Mouse (Mus musculus): ENCODE measurements around the gene Hnrnpl.

Hnrnpl gene

GRCm38 (mm10) chr7:28812949-28813348, 4.6 kb downstream of the Hnrnpl start:
- H3K36me3 ChIP-seq (ENCODE audit: control insufficient read depth, insufficient read depth, low read length, poor library complexity, severe bottlenecking) = peaks cover 20% of the 10 kb centered on the region
- no peaks in the 10 kb centered on the region for H3K27me3 ChIP-seq (ENCODE audit: control insufficient read depth, insufficient read depth, low read length, poor library complexity, severe bottlenecking)
- DNase-seq (ENCODE audit: low read depth, low spot score) = no peak

- H3K27me3 ChIP-seq (ENCODE audit: control insufficient read depth, insufficient read depth, low read length, poor library complexity, severe bottlenecking) = no peaks in the 10 kb centered on the region
- no peak for DNase-seq (ENCODE audit: low read depth, low spot score)
- H3K36me3 ChIP-seq (ENCODE audit: control insufficient read depth, insufficient read depth, low read length, poor library complexity, severe bottlenecking) = peaks cover 21% of the 10 kb centered on the region
These were observed 6.1 kb downstream of the Hnrnpl start for GRCm38 (mm10) chr7:28814306-28815034.

- Histone ChIP-seq H3K36me3 (ENCODE audit: control insufficient read depth, insufficient read depth, low read length, poor library complexity, severe bottlenecking) (peaks cover 23% of the 10 kb centered on the region), H3K27me3 (ENCODE audit: control insufficient read depth, insufficient read depth, low read length, poor library complexity, severe bottlenecking) (no peaks in the 10 kb centered on the region)
- no peak for DNase-seq (ENCODE audit: low read depth, low spot score)
These were observed 6.9 kb downstream of the Hnrnpl start for GRCm38 (mm10) chr7:28815230-28815629.

GRCm38 (mm10) chr7:28816201-28816600, 7.9 kb downstream of the Hnrnpl start:
- Histone ChIP-seq H3K36me3 (ENCODE audit: control insufficient read depth, insufficient read depth, low read length, poor library complexity, severe bottlenecking) (peaks cover 28% of the 10 kb centered on the region), H3K27me3 (ENCODE audit: control insufficient read depth, insufficient read depth, low read length, poor library complexity, severe bottlenecking) (no peaks in the 10 kb centered on the region)
- peak; percentile 82 for DNase-seq (ENCODE audit: low read depth, low spot score)

GRCm38 (mm10) chr7:28816920-28817319, 8.6 kb downstream of the Hnrnpl start:
- H3K36me3 ChIP-seq (ENCODE audit: control insufficient read depth, insufficient read depth, low read length, poor library complexity, severe bottlenecking) = peaks cover 32% of the 10 kb centered on the region
- no peaks in the 10 kb centered on the region for H3K27me3 ChIP-seq (ENCODE audit: control insufficient read depth, insufficient read depth, low read length, poor library complexity, severe bottlenecking)
- DNase-seq (ENCODE audit: low read depth, low spot score) = no peak

GRCm38 (mm10) chr7:28817524-28817923, 9.2 kb downstream of the Hnrnpl start:
- Histone ChIP-seq H3K27me3 (ENCODE audit: control insufficient read depth, insufficient read depth, low read length, poor library complexity, severe bottlenecking) (no peaks in the 10 kb centered on the region), H3K36me3 (ENCODE audit: control insufficient read depth, insufficient read depth, low read length, poor library complexity, severe bottlenecking) (peaks cover 32% of the 10 kb centered on the region)
- no peak for DNase-seq (ENCODE audit: low read depth, low spot score)

- Histone ChIP-seq H3K36me3 (ENCODE audit: control insufficient read depth, insufficient read depth, low read length, poor library complexity, severe bottlenecking) (peaks cover 32% of the 10 kb centered on the region), H3K27me3 (ENCODE audit: control insufficient read depth, insufficient read depth, low read length, poor library complexity, severe bottlenecking) (no peaks in the 10 kb centered on the region)
- no peak for DNase-seq (ENCODE audit: low read depth, low spot score)
These were observed 9.6 kb downstream of the Hnrnpl start for GRCm38 (mm10) chr7:28817957-28818356.

- DNase-seq (ENCODE audit: low read depth, low spot score) = no peak
- H3K27me3 ChIP-seq (ENCODE audit: control insufficient read depth, insufficient read depth, low read length, poor library complexity, severe bottlenecking) = no peaks in the 10 kb centered on the region
- peaks cover 29% of the 10 kb centered on the region for H3K36me3 ChIP-seq (ENCODE audit: control insufficient read depth, insufficient read depth, low read length, poor library complexity, severe bottlenecking)
These were observed 10.1 kb downstream of the Hnrnpl start for GRCm38 (mm10) chr7:28818436-28818835.

GRCm38 (mm10) chr7:28818861-28819452, 10.6 kb downstream of the Hnrnpl start:
- H3K36me3 ChIP-seq (ENCODE audit: control insufficient read depth, insufficient read depth, low read length, poor library complexity, severe bottlenecking) = peaks cover 25% of the 10 kb centered on the region
- no peaks in the 10 kb centered on the region for H3K27me3 ChIP-seq (ENCODE audit: control insufficient read depth, insufficient read depth, low read length, poor library complexity, severe bottlenecking)
- no peak for DNase-seq (ENCODE audit: low read depth, low spot score)

GRCm38 (mm10) chr7:28819571-28819970, 11.2 kb downstream of the Hnrnpl start:
- peaks cover 21% of the 10 kb centered on the region for H3K36me3 ChIP-seq (ENCODE audit: control insufficient read depth, insufficient read depth, low read length, poor library complexity, severe bottlenecking)
- no peaks in the 10 kb centered on the region for H3K27me3 ChIP-seq (ENCODE audit: control insufficient read depth, insufficient read depth, low read length, poor library complexity, severe bottlenecking)
- no peak for DNase-seq (ENCODE audit: low read depth, low spot score)

- Histone ChIP-seq H3K36me3 (ENCODE audit: control insufficient read depth, insufficient read depth, low read length, poor library complexity, severe bottlenecking) (peaks cover 16% of the 10 kb centered on the region), H3K27me3 (ENCODE audit: control insufficient read depth, insufficient read depth, low read length, poor library complexity, severe bottlenecking) (no peaks in the 10 kb centered on the region)
- DNase-seq (ENCODE audit: low read depth, low spot score) = no peak
These were observed 12.3 kb downstream of the Hnrnpl start for GRCm38 (mm10) chr7:28820358-28821260.

- H3K27me3 ChIP-seq (ENCODE audit: control insufficient read depth, insufficient read depth, low read length, poor library complexity, severe bottlenecking) = no peaks in the 10 kb centered on the region
- peaks cover 15% of the 10 kb centered on the region for H3K36me3 ChIP-seq (ENCODE audit: control insufficient read depth, insufficient read depth, low read length, poor library complexity, severe bottlenecking)
- peak; percentile 42 for DNase-seq (ENCODE audit: low read depth, low spot score)
These were observed 13.0 kb downstream of the Hnrnpl start for GRCm38 (mm10) chr7:28821261-28821831.

- Histone ChIP-seq H3K36me3 (ENCODE audit: control insufficient read depth, insufficient read depth, low read length, poor library complexity, severe bottlenecking) (peaks cover 13% of the 10 kb centered on the region), H3K27me3 (ENCODE audit: control insufficient read depth, insufficient read depth, low read length, poor library complexity, severe bottlenecking) (no peaks in the 10 kb centered on the region)
- DNase-seq (ENCODE audit: low read depth, low spot score) = no peak
These were observed 14.2 kb downstream of the Hnrnpl start for GRCm38 (mm10) chr7:28822556-28822955.

GRCm38 (mm10) chr7:28822993-28823903, 14.9 kb downstream of the Hnrnpl start:
- DNase-seq (ENCODE audit: low read depth, low spot score) = no peak
- no peaks in the 10 kb centered on the region for H3K27me3 ChIP-seq (ENCODE audit: control insufficient read depth, insufficient read depth, low read length, poor library complexity, severe bottlenecking)
- H3K36me3 ChIP-seq (ENCODE audit: control insufficient read depth, insufficient read depth, low read length, poor library complexity, severe bottlenecking) = peaks cover 11% of the 10 kb centered on the region
